Mouse (Mus musculus) ES-CJ7 (cell line): ENCODE measurements around the gene Ermap.

Source experiments
- DNase-seq: peaks from one replicate; pipeline ENCODE4 v3.0.0; 2011; ENCODE audit warnings: low read depth, low spot score

Gene Ermap

DNA sequence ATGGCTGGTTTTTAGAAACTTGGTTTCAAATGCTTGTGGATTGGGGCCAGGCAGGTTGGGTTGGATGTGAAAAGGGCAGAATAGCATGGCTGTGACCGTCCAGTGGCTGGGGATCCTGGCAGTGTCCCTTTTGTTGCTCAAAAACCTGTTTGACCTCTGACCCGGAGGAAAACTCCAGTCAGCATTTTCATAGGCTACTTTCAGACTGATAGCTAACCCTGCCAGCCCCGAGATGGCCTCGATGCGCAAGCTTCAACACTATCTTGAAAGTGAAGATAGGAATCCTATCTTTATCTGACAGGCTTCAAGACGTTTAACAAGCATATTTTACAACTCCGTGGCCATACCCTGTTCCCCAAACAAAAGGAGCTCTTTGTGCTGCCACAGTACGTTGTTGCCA lies 52.5 kb downstream of the Ermap start:
- no peak for DNase-seq

DNA sequence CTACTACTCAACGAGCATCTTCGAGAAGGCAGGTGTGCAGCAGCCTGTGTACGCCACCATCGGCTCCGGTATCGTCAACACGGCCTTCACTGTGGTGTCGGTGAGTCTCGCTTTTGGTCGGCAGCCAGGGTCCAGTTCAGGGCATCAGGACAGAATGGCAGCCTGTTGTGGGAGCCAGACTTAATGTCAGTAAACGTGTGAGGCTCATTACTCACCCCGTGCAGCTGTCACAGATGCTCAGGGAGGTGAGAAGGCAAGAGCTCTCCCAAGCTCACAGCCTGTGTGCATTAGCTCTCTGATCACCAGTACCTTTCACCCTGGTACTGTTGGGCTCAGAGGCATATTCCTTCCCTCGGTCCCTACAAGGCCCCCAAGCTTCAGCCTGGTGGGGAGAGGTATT lies 56.0 kb downstream of the Ermap start:
- DNase-seq: no peak

DNA sequence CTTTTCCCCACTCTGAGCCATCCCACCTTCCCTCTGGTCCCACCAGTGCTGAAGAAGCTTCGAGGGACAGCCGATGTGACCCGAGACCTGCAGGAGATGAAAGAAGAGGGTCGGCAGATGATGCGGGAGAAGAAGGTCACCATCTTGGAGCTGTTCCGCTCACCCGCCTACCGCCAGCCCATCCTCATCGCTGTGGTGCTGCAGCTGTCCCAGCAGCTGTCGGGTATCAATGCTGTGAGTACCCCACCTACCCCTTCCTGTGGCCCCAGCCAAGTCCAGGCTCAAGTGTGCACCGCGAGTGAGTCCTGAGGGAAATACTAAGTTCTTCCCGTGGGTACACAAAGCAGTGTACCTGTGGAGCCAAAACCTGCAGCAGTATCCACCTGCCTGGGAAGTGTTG lies 56.5 kb downstream of the Ermap start:
- DNase-seq: no peak

DNA sequence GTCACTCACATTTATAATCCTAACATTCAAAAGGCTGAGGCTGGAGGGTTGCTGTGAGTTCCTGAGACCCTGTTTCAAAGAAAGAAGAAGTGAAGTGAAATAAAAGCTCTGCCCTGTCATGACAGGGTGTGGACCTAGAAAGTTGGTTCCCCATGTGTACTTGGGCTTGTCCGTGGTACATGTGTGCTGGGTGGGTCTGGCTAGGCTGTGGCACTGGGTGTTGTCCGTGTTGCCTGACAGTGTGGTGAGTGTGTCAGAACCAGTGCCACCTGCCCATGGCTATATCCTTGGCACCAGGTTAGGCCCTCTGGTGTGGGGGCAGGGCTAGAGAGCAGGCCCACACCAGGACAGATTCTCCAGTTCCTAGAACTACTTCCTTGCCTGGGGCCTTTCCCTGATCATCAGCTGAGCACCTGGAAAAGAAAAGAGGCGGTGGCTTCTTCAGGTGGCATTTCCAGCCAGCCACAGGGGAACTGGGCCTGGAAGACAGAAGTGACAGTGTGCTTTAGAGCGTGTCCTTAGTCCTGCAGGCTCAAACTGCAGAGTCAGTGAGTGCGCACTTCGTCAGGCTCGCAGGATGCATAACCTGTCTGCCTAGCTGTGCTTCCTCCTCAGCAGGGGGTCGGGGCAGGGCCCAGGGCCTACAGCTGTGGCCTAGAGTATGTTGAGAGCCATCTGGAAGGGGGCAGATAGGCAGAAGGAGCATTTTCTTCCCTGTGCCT lies 58.5 kb downstream of the Ermap start:
- no peak for DNase-seq

DNA sequence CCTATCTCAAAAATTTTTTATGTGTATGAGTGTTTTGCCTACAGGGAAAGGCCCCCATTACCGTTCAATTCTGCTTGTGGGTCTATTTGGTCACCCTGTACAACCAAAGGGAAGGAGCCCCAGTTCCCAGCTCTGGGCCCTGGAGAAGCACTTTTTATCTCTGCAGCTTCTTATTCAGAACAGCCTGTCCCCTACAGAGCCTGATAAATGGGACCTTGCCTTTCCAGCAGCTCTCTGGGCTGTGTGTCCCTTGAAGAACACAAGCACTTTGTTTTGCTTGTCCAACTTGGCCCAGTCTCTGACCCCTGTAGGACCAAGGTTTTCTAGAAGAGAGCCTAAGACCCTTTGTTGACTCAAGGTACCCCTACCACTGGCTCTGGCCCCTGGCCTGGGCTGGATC lies 60.7 kb downstream of the Ermap start:
- no peak for DNase-seq

DNA sequence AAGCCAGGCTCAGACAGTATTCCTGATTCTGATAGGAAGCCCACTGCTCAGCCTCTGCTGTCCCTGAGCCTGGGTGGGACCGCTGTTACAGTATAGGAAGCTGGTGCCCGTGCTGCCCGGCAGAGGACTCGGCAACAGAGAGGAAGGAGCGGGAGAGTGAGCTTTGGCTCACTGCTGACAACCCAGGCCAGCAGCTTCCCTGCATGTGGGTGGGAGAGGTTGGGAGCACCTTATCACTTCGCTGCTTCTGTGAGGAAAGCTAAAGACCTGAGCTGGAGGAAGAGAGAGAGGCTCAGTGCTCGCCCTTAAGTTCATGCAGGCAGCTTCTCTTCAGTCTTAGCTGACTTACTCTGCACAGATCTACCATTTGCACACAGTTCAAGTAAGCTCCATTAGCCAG lies 61.3 kb downstream of the Ermap start:
- no peak for DNase-seq

DNA sequence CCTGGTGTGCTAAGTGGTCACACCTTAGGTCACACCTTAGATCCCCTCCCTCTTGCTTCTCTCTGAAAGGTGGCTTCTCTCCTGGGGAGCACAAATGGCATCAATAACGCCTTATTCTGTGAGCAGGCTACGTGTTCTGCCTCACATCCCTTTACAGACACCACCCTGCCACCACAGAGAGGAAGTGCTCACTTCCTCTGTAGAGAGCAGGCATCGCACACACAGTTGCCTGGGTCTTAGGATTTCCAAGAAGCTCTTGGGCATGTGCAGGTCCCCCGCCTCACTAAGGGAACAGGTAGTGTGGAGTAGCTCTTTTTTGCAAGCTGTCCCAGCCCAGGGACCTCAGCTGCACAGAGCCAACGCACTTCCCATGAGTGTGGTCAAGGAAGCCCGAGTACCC lies 62.6 kb downstream of the Ermap start:
- DNase-seq: no peak

DNA sequence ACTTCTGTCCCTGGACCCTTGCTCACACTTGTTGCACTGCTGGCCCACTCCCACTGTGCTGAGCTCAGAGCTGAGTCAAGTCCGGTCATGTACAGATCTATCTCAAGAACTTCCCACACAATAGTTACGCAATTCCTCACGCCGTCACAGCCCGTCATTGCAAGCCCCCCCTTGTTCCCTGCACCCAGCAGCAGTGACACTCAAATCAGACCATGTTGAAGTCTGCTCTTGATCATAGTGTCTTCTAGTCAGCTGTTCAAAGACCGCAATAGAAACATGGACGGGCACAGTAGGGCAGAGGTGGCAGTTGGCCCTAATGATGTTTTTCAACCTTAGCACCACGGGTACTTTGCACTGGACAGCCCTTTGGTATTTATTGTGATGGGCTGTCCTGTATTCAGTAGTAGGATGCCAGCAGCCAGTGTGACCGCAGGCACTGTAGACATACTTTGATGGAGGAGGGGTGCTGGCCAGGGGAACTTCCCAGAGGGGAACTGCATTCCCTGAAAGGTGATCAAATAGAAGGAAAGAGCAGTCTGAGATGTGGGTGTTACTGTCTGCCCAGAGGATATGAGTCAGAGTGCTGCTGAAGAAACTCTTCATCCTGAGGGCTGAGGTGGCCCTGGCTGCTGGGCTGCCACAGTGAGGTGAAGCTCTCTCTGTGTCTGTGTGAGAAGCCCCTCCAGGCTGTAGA lies 64.1 kb downstream of the Ermap start:
- DNase-seq: no peak
